Mouse (Mus musculus): ENCODE results near the gene Rnf167. TPM values are rescaled to one million over a fixed set of nuclear protein-coding genes. Genes with fewer than 3 reads are reported as not detected.

Gene Rnf167
- polyA plus RNA-seq, 1 experiment from 2014 or later, result 66.3 TPM

DNA sequence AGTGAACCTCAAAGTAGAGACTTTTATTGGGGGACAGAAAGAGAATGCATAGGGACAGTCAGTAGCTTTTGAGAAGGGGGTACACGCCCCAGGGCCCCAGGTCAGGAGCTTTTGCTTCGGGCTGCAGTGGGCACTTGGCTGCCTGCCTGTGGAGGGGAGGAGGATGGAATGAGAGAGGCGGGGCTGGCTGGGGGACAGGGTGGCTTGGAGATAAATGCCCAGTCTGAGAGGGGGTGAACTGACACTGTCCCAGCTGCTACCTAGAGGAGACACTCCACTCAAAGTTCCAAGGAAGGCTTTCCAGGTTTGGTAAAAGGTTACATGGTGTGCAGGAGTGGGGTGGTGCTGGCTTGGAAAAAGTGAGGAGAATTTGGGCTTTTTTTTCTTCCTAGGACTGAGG, 9.9 kb downstream of the Rnf167 start, which contains the start of gene Eno3:
Gene Eno3, plus strand, starts transcription at position 239 of the 400 bp plus-strand sequence.
- Histone ChIP-seq H3K27me3 (replicated peaks) (no peaks in the 10 kb centered on the region), H3K4me1 (peaks cover 63% of the 10 kb centered on the region), H3K4me2 (peak within 1 kb of the TSS; percentile 94), H3K4me3 (peak within 1 kb of the TSS; percentile 100), H3K9ac (peak within 1 kb of the TSS; percentile 100), H3K27ac (replicated peaks) (peak within 1 kb of the TSS; percentile 99), H3K9me3 (no peaks in the 10 kb centered on the region), H3K36me3 (peaks cover 41% of the 10 kb centered on the region)
- WGBS, result 15% methylated on average over 3 of the region's 3 CpGs
- ATAC-seq (ENCODE audit: extremely low read depth, insufficient number of reproducible peaks, low FRiP score, low TSS enrichment), result peak; percentile 12; the same call in 1 of the 2 replicates

DNA sequence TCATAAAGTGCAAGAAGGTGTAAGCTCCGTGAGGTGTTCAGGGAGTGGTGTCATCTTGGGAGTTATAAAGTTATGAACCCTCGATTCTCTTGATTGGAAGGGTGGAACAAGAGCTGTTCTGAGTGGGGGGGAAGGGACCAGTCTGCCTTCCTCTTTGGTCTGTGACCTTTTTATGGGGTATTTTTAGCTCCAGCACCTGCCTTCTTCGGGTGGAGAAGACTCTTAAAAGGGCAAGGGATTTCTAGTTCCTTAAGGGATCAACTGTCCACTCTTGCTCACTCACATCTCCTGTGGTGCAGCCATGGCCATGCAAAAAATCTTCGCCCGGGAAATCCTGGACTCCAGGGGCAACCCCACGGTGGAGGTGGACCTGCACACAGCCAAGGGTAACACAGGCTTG, 10.5 kb downstream of the Rnf167 start:
- Histone ChIP-seq H3K4me3 (peak overlapping the region; percentile 100), H3K4me2 (peak overlapping the region; percentile 94), H3K9me3 (no peaks in the 10 kb centered on the region), H3K27ac (replicated peaks) (peak overlapping the region; percentile 99), H3K9ac (peak overlapping the region; percentile 100), H3K36me3 (peaks cover 41% of the 10 kb centered on the region), H3K27me3 (replicated peaks) (no peaks in the 10 kb centered on the region), H3K4me1 (peaks cover 57% of the 10 kb centered on the region)
- 16% methylated on average over 6 of the region's 6 CpGs for WGBS
- ATAC-seq (ENCODE audit: extremely low read depth, insufficient number of reproducible peaks, low FRiP score, low TSS enrichment), result no peak

DNA sequence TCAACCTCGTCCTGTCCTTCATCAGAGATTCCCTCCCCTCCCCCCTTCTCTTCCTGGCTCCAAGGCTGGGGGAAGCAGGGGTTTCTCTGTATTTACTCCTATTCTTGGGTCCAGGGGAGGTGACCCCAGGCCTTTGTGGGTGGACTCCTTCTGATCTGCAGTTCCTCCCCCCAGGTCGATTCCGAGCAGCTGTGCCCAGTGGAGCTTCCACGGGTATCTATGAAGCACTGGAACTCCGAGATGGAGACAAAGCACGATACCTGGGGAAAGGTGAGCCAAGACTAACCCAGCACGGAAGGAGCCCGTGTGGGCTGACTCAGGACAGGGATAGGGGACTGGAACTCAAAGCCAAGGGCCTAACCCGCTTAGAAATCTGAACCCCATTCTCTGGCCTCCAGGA, 11.0 kb downstream of the Rnf167 start:
- peaks cover 42% of the 10 kb centered on the region for H3K36me3 ChIP-seq
- peak overlapping the region; percentile 100 for H3K9ac ChIP-seq
- H3K4me3 ChIP-seq, result peak overlapping the region; percentile 100
- ATAC-seq (ENCODE audit: extremely low read depth, insufficient number of reproducible peaks, low FRiP score, low TSS enrichment), result no peak
- 58% methylated on average over 9 of the region's 9 CpGs for WGBS
- no peaks in the 10 kb centered on the region for H3K9me3 ChIP-seq
- H3K27ac ChIP-seq (replicated peaks), result peak overlapping the region; percentile 99
- peak overlapping the region; percentile 94 for H3K4me2 ChIP-seq
- peaks cover 57% of the 10 kb centered on the region for H3K4me1 ChIP-seq
- no peaks in the 10 kb centered on the region for H3K27me3 ChIP-seq (replicated peaks)

DNA sequence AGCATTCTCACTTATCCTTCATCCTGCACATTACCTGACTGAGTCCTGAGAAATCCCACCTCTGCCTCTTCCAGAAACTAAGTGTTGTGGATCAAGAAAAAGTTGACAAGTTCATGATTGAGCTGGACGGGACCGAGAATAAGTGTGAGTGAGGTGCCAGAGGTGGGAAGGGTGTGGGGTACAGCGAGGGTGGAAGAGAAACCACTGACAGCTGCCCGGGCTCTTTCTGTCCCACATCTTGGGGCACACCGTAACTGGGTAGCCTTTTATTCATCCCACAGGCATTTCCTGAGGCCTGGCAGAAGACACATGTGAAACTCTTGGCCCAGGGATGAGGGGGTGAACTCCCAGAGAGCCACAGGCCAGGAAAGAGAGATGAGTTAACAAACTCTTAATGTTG, 11.5 kb downstream of the Rnf167 start:
- ATAC-seq (ENCODE audit: extremely low read depth, insufficient number of reproducible peaks, low FRiP score, low TSS enrichment), result no peak
- 73% methylated on average over 5 of the region's 5 CpGs for WGBS
- Histone ChIP-seq H3K27ac (replicated peaks) (peak overlapping the region; percentile 99; the same call in 1 of the 2 replicates), H3K36me3 (peaks cover 47% of the 10 kb centered on the region), H3K4me1 (peaks cover 57% of the 10 kb centered on the region), H3K9ac (peak overlapping the region; percentile 100), H3K9me3 (no peaks in the 10 kb centered on the region), H3K27me3 (replicated peaks) (no peaks in the 10 kb centered on the region), H3K4me2 (peak overlapping the region; percentile 94), H3K4me3 (peak overlapping the region; percentile 100)

DNA sequence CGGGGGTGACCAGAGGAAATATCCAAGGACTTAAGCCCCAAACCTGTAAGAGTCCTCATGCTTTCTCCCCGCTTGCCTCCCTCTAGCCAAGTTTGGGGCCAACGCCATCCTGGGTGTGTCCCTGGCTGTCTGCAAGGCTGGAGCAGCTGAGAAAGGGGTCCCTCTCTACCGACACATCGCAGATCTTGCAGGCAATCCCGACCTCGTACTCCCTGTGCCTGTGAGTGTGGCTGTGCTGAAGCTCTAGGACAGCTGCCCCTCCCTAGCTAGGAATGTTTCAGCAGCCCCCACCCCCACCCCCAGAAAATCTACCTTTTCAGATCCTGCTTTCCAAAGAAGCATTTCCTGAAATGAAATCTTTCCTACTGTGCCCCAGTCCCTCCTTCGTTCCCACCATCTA, 11.9 kb downstream of the Rnf167 start:
- Histone ChIP-seq H3K4me1 (peaks cover 59% of the 10 kb centered on the region), H3K4me3 (no peak overlapping the region), H3K36me3 (peaks cover 51% of the 10 kb centered on the region), H3K4me2 (peak overlapping the region; percentile 94), H3K9ac (peak overlapping the region; percentile 61), H3K9me3 (no peaks in the 10 kb centered on the region), H3K27me3 (replicated peaks) (no peaks in the 10 kb centered on the region), H3K27ac (replicated peaks) (no peak overlapping the region)
- ATAC-seq (ENCODE audit: extremely low read depth, insufficient number of reproducible peaks, low FRiP score, low TSS enrichment), result no peak
- WGBS, result 57% methylated on average over 8 of the region's 8 CpGs

DNA sequence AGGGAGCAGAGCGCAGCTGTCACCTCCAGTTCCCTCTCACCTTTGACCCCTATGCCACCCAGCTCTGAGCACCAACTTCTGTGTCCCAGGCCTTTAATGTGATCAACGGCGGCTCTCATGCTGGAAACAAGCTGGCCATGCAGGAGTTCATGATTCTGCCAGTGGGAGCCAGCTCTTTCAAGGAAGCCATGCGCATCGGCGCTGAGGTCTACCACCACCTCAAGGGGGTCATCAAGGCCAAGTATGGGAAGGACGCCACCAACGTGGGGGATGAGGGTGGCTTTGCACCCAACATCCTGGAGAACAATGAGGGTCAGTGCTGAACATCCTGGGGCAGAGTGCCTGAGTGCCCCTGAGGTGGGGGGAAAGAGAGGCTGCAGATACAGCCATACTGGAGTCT, 13.5 kb downstream of the Rnf167 start:
- Histone ChIP-seq H3K36me3 (peaks cover 67% of the 10 kb centered on the region), H3K4me3 (no peak overlapping the region), H3K9me3 (no peaks in the 10 kb centered on the region), H3K4me2 (no peak overlapping the region), H3K4me1 (peaks cover 60% of the 10 kb centered on the region), H3K27me3 (replicated peaks) (no peaks in the 10 kb centered on the region), H3K27ac (replicated peaks) (no peak overlapping the region), H3K9ac (no peak overlapping the region)
- ATAC-seq (ENCODE audit: extremely low read depth, insufficient number of reproducible peaks, low FRiP score, low TSS enrichment), result no peak
- WGBS, result 86% methylated on average over 8 of the region's 8 CpGs

DNA sequence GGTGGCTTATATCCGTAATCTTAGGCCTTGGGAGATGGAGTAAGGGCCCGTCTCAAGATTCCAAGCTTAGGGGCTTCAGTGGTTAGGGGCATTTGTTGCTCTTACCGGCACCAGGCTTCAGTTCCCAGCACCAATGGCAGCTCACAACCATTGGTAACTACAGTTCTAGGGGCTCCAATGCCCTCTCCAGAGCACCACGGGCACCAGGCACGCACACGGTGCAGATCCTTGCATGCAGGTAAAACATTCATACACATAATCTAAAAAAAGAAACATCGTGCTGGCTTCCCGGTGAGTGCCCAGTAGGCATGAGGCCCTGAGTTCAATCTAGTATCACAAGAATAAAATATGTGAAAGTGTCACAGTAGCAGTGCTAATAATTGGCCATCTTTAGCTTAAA, 16.1 kb downstream of the Rnf167 start:
- H3K4me3 ChIP-seq, result no peak overlapping the region
- H3K4me2 ChIP-seq, result no peak overlapping the region
- H3K27me3 ChIP-seq (replicated peaks), result no peaks in the 10 kb centered on the region
- WGBS, result 78% methylated on average over 8 of the region's 8 CpGs
- ATAC-seq (ENCODE audit: extremely low read depth, insufficient number of reproducible peaks, low FRiP score, low TSS enrichment), result no peak
- H3K27ac ChIP-seq (replicated peaks), result 0 out of 2 replicates have a peak overlapping the region, but pooled peaks have one; percentile 5
- H3K9me3 ChIP-seq, result no peaks in the 10 kb centered on the region
- peaks cover 51% of the 10 kb centered on the region for H3K4me1 ChIP-seq
- peaks cover 87% of the 10 kb centered on the region for H3K36me3 ChIP-seq
- peak overlapping the region; percentile 38; the same call in 1 of the 2 replicates for H3K9ac ChIP-seq

DNA sequence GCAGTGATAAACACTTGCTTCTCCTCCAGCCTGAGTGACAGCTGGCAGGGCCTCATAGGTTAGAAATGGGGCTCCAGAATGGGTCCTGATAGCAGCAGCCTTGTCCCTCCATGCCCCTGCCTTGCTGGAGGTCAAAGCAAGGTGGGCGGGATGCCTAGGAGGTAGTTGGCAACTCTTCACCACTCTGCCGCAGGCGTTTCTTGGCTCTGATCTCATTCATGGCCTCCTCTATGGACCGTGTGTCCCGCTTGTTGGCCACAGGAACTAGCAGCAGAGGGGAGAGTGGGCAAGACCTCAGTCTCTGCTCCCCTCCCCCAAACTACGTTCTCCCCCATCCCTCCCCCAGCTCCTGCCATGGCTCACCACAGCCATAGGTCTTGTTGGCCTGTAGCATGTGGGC, 16.9 kb downstream of the Rnf167 start:
- Histone ChIP-seq H3K9ac (no peak overlapping the region), H3K36me3 (peaks cover 84% of the 10 kb centered on the region), H3K27ac (replicated peaks) (0 out of 2 replicates have a peak overlapping the region, but pooled peaks have one; percentile 24), H3K4me2 (no peak overlapping the region), H3K4me1 (peaks cover 45% of the 10 kb centered on the region), H3K4me3 (no peak overlapping the region), H3K9me3 (no peaks in the 10 kb centered on the region), H3K27me3 (replicated peaks) (no peaks in the 10 kb centered on the region)
- 81% methylated on average over 6 of the region's 6 CpGs for WGBS
- no peak for ATAC-seq (ENCODE audit: extremely low read depth, insufficient number of reproducible peaks, low FRiP score, low TSS enrichment)

DNA sequence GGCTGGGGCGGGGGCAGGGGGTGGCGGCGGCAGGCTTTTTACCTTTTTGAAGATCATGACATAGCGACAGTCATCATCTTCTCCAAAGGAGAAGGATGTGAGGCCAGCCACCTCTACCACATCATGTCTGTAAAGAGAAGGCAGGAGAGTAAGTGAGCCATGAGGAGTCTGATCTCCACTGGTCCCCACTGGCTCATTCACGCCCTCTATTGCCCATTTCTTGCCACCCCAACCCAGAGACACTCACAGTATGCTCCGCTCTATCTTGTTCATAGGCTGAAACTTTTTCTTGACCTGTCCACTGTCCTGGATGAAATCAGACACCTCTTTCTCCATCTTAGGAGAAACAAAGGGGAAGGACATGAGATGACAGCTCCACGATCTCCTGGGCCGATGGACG, 17.7 kb downstream of the Rnf167 start:
- Histone ChIP-seq H3K9ac (no peak overlapping the region), H3K36me3 (peaks cover 77% of the 10 kb centered on the region), H3K9me3 (no peaks in the 10 kb centered on the region), H3K27me3 (replicated peaks) (no peaks in the 10 kb centered on the region), H3K4me2 (no peak overlapping the region), H3K4me3 (no peak overlapping the region), H3K27ac (replicated peaks) (no peak overlapping the region), H3K4me1 (peaks cover 37% of the 10 kb centered on the region)
- 91% methylated on average over 9 of the region's 9 CpGs for WGBS
- ATAC-seq (ENCODE audit: extremely low read depth, insufficient number of reproducible peaks, low FRiP score, low TSS enrichment), result no peak

DNA sequence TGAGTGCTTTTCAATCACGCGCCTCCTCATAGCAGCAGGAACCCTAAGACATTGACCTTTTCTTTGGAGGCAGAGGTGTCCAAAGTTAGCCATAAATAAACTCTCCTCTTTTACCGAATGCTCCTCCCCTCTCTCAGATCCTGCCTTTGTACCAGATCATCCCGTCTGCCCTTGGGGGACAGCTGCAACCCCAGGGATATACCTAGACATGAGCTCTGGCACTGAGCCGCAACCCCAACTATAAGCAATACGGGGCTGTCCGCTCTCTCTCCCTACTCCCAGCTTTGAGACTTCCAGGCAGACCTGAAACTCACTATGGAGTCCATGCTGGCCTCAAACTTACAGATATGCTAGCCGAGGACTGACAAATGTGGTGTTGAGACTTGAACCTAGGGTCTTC, 19.7 kb downstream of the Rnf167 start:
- Histone ChIP-seq H3K27ac (replicated peaks) (no peak overlapping the region), H3K27me3 (replicated peaks) (no peaks in the 10 kb centered on the region), H3K36me3 (peaks cover 67% of the 10 kb centered on the region), H3K4me2 (no peak overlapping the region), H3K4me1 (peaks cover 50% of the 10 kb centered on the region), H3K4me3 (no peak overlapping the region), H3K9ac (0 out of 2 replicates have a peak overlapping the region, but pooled peaks have one; percentile 86), H3K9me3 (no peaks in the 10 kb centered on the region)
- WGBS, result 92% methylated on average over 8 of the region's 8 CpGs
- ATAC-seq (ENCODE audit: extremely low read depth, insufficient number of reproducible peaks, low FRiP score, low TSS enrichment), result no peak

DNA sequence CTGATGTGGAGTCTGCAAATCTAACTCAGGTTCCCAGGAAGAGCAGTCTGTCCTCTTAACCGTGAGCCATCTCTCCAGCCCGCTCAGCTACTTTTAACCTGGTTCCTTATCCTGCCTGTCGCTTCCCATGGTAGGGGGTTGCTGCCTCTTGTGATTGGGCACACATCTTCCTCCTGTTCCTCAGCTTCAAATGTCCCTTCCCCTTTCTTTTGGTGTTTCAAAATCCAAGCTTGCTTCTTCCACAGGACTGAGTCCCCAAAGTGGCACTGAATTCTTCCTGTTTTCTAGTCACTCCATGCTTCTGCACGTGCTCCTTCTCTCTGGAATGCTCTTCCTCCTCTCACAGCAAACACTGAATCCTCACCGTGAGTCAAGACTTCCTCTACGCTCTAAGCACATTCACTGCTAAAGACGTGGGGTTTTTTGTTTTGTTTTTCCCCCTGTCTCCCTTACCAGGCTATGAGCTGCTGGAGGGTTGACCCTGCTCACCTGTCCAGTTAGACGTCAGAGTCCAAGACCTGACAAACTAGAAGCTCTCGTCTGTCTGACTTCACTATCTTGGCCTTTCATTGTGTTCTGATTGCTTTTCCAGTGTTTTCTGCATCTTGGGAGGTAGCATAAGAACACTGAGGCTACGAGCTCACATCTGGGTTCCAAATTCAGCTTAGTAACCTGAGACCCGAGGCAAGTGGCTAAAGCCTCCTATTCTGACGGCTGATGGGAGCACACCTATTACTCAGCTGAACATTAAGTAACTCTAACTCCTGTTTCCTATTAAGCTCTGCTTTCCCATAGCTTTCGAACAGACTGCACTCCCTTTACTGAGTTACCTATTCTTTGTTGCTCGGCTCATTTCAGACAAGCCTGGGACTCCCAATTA, 20.5 kb downstream of the Rnf167 start:
- no peaks in the 10 kb centered on the region for H3K27me3 ChIP-seq (replicated peaks)
- H3K27ac ChIP-seq (replicated peaks), result peak overlapping the region; percentile 98
- peaks cover 67% of the 10 kb centered on the region for H3K36me3 ChIP-seq
- H3K9me3 ChIP-seq, result no peaks in the 10 kb centered on the region
- peak overlapping the region; percentile 86 for H3K9ac ChIP-seq
- no peak for ATAC-seq (ENCODE audit: extremely low read depth, insufficient number of reproducible peaks, low FRiP score, low TSS enrichment)
- H3K4me3 ChIP-seq, result peak overlapping the region; percentile 75
- H3K4me2 ChIP-seq, result peak overlapping the region; percentile 91
- peaks cover 56% of the 10 kb centered on the region for H3K4me1 ChIP-seq
- WGBS, result 70% methylated on average over 14 of the region's 14 CpGs

Data from heart, embryonic 13.5 days (tissue).